Mouse (Mus musculus): ENCODE results near the gene Zc3h18.

Zc3h18 gene

DNA sequence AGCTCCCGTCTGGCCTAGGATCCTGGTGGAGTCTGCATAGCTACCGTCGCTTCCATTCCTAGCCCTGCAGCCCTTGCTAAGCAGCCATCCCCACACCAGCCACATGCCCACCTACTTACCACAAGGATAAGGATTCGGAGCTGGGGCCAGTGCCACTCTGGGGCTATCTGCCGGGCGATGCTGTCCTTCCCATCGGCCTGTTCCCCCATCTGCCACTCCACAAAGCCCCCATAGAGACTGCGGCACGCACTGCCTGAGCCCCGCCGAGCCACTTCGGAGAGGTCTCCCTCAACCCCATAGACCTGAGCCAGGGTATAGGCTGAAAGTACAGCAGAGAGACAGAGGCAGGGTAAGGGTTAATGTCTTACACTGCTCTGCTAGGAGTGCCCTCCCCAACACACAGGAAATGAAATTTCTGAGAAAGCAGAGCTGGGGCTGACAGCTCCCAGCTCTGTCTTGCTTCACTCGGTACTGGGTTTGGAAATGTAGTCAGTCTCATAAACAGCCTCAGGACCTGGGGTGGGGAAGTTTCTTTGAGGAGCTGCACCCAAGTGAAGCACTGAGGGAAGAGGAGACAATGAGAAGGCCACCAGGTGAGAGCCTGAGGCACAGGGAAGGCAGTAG is 61.4 kb downstream of the Zc3h18 start:
- DNase-seq: no peak

DNA sequence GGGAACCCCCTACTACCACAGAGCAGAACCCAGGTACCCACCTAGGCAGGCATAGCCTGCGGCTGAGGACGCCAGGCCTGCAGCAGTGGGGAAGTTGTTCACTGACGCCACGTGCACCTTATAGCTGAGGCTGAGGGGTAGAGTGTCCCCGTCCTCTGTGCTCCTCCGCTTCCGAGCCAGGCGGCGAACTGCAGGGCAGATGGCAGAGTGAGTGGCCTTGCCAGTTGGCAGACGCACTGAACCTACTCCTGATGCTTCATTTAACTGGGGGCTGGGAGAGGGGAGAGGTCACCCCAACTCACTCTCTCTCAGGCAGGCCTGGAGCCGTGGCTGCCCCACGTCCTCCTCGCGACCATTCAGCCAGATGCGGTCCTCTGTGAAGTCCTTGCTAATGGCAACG is 62.9 kb downstream of the Zc3h18 start:
- no peak for DNase-seq

DNA sequence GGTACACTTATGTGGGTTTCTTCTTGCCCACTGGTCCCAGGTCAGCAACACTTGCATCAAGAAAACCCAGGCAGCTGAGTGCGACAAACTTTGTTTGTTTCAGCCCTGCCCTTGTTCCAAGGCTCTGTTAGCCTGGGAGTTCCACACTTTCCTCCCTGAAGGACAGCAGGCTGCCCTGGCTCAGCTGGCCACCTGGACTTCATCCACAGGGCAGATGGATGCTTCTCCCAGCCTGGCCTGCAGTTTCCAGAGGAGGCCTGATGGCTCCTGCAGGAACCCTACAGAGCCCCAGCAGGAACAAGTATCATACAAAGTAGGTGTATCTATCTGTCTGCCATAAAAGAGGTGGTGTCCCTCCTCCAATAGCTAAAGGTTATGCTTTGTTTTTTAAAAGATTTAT is 64.9 kb downstream of the Zc3h18 start:
- no peak for DNase-seq

DNA sequence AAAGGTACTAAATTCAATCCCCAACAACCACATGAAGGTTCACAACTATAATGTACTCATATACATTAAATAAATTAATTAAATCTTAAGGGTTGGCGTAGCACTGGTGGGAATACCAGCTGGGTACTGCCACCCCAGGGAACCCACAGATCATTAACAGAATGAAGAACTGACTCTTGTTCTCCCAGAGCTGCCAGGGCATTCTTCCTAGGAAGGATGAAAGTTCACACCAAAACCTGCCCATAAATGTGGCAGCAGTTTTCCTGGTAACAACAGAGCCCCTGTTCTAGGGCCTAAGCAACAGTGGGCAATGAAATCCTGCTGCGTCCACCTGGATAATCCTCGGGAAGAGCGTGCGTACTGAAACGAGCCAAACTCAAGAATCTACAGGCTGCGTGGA is 65.9 kb downstream of the Zc3h18 start:
- no peak for DNase-seq

DNA sequence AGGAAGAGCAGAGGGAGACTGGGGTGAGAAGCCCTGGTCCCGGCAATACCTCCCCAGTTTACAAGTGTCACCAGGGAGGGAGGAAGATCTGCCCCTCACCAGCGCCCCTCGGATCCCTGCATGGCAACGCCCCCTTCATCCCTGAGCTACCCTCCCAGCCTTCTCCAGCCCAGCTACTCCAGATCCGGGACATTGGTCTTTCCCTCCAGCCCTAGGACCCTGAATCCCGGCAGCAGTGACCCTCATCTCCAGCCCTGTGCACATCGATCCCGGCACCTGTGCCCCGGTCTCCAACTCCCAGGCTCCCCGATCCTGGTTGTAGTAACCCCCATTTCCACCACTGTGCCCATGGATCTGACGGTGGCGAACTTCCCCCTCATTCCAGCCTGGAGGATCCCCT is 66.4 kb downstream of the Zc3h18 start:
- no peak for DNase-seq

DNA sequence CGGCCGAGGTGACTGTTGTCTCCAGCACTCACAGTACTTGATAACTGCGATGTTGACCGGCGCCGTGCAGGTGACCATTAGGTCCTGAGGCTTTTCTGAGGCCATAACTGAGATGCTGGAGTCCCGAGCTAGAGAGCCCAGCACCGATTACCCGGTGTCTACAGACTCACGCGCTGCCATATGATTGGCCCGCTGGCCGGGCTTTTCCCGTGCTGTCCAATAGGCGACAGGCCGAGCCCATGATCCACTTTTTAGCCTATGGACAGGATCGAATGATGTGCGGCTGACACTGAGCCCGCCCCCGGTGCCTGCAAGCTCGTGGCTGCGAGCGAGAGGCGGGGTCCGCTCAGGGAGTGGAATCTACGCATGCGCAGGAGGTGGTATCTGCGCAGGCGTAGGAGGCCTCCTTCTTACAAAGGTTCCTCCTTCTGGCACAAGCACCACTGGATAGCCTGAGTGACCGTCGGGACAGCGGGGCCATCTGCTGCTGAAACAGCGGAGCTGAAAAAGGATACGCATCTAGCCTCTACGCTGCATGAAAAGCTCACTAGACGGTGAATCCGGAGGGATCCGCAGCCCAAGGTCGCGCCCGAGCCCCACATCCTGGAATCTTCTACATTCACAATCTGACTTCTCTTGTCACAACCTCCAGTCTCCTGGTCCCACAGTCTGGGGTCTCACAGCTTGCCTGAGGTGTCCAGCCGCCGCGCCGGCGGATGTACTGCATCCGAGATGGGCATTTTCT is 67.0 kb downstream of the Zc3h18 start, which contains the start of gene Mvd:
Gene Mvd (minus strand): TSS at position 161 of the 745 bp plus-strand sequence.
- peak; percentile 99 for DNase-seq

DNA sequence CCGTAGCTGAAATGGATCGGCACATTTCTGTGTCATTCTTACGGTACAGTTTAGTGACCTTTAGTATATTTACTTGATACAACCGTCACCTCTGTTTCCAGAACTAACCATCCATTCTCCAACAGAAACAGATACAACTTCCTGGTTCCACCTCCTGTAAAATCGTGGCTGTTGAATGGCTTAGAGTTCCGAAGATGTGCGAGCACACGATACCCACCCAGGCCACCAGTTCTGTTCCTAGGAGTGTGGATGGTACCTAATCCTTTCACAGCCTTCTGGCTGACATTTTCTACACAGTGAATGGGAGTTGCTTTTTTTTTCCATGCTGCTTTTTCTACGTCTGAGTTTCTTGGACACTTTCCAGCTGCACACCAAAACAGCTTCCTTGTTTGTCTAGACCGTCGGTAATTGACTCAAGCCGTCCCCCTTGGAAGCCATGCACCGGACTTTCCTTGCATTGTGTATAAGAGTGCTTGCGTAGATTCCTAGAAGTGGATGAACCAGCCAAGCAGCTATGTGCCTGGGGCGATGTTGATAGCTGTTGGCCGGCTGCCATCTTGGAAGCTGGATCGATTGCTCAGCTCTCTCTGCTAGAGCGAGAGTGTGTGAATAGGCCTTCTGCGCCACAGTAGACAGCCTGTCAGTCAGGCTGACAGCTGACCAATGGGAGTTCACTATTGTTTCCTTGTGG is 67.8 kb downstream of the Zc3h18 start:
- DNase-seq: peak; percentile 90

DNA sequence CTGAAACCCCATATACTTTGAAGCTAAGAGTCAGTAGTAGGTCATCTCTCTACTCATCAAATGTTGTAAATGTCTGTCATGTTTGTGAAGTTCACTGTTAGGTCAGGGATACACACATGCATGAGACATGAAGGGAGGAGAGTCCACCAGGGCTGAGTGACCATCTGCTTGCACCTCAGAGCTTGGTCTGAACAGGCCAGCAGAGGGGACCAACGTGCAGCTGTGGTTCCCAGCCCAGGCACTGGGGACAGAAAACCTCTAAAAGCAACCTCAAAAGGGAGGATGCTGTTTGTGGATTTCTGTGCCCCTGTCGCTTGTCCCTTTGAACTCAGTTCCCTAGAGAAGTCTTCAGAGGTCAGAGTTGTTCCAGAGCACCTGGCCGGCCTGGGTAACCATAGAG is 68.8 kb downstream of the Zc3h18 start:
- no peak for DNase-seq

DNA sequence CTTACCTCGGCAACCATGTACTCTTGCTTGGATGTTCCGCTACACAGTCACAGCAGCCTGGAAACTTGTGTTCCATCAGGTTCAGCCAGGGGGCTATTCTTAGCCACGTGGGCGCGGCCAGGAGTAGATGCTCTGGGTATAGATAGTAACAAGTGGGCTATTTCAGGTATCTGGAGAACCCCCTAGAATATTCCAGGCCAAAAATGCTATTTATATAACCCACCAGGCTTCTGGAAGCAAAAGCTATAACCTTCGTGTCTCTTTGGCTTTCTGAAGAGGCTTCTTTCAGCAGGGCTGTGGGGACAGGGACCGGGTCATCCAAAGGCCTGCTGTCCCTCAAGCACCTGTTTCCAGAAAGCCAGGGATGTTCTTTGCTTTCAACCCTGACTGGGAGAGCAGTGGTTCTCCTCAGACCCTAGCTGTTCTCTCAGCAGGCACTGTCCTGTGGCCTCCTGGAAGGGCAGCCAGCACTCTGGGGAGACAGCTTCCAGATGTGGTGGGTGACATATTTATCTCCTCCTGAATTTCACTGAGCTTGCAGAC is 74.8 kb downstream of the Zc3h18 start:
- no peak for DNase-seq

DNA sequence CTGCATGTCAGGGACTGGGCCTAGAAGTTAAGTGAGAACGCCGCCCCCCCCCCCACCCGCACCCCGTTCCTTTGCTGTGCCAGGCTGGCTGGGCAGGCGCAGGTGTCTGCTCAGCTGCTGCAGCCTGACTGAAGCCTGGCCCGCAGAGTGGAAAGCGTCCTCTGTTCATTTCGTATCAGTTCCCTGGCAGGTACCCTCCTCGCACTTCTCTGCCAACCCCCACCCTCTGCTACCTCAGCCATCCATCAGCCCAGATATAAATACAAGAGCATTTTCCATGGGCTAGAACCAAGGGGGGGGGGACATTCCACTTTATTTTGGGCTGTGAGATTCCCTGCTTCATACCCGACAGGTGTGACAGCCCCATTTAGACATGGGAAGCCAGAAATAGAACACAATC is 75.7 kb downstream of the Zc3h18 start:
- no peak for DNase-seq

DNA sequence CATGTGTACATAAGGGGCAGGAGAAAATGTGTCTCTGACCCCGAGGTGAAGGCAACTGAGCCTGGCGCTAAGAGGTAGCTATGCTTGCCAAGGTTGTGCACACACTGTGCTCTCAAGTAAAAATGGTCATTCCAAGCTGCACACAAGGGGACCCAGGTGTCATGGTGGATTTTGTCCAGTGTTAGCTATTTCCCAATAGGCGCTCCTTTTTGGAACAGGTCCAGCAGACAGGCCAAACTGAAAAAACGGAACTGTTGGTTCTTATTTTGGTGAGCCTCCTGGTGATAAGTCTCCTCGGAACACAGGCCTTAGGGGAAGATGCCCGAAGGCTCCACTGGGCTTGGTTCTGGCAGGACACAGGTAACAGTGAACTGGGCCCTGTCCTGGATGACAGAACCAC is 78.0 kb downstream of the Zc3h18 start:
- DNase-seq: no peak

DNA sequence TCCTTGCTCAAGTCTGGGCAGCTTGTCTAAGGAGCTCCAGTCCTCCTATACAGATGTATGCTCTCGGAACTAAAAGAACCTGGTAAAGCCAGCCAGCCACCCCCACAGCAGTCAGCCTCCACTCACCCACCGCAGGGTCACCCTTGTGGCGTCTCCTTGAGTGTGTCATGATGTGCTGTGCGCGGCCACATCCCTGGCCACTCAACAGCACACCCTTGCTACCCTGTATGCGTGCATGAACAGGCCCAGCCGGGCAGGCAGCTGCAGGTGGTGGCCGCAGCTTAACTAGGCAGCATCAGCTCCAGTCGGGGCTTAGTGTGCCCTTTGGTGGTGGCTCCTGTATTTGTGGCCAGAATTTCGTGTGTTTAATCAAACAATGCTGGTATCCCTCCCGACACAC is 80.8 kb downstream of the Zc3h18 start:
- DNase-seq: no peak

DNA sequence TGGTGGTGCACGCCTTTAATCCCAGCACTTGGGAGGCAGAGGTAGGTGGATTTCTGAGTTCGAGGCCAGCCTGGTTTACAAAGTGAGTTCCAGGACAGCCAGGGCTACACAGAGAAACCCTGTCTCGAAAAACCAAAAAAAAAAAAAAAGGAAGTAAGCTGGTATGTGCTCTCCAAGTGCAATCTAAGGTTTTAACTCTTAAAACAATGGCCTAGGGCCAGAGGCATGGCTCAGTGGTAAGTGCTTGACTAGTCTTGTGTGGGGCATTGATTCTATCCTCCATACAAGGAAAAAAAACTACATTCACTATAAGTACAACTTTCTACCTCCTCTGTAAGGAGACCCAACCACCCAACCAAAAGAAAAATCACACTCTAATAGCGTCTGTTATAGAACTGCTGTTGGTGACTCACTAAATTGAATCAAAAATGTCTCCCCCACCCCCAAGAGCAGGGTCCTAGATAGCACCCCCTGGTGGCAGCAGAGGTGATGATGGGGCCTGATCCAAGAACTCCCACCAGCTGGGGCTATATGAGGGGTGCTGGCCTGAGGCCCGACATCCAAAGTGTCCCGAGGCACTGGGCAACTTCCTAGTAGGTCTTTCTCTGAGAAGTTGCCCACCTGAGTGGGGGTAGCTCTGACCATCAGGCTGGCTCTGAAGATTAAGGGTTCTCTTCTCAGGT is 83.0 kb downstream of the Zc3h18 start:
- peak; percentile 53 for DNase-seq

DNA sequence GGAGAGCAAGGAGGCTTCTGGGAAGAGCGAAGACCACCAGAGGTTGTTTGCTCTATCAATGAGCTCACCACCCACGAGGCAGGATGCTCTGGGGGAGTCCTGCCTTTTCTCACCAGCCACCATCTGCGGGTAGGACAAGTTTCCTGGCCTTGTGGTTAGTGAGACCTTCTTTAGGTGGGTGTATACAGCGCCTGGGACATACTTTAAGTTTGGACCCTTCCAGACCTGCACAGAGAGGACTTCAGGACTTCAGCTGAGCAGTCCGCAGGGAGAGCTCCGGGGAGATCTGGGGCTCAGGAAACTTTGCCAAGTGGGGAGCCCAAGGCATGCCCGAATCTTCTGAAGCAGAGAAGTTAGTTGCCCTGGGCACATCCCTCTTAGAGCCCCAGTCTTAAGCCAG is 83.6 kb downstream of the Zc3h18 start:
- DNase-seq: no peak

DNA sequence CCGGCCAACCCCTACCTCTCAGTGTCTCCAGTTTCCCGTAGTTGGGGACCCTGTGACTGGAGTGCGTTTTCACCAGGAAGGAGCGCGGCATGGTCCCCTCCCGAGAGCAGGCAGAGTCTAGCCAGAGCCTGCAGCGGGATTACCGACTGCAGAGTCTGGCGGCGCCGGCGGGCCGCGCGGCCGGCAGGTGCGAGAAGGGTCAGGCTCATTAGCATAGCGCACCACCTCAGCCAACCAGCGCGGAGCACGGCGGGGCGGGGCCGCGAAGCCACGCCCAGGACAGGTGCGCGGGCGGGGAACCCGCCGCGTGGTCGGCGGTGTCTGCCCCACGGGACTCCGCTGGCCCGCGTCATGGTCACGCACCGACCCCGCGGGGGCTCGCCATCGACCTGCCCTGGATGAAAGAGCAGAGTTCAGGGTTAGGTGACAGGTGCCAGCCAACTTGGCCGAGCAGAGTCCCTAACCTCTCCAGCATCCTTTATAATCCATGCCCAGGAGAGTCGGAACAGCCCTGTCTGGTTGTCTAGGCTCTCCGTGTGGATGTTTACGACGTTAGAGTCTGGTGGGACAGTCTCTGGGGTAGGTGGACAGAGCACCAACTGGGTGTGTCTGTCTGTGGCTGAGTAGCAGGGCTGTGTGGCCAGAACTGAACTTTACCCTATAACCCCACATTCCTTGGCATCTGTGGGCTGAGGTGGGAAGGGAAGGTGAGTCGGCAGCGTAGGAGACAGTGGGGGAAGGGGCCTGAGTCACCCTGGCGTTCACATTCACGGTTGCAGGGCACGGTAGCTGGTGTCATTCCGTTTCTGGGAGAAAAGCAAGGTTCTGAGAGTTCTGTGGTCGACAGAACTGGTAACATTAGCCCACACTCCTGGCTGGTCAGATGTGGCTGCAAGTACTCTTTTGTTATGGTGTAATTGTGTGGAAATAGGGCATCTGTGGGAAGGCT is 84.4 kb downstream of the Zc3h18 start, which contains the start of gene Snai3:
Gene Snai3 (minus strand): TSS at position 210 of the 949 bp plus-strand sequence.
- peak; percentile 80 for DNase-seq

DNA sequence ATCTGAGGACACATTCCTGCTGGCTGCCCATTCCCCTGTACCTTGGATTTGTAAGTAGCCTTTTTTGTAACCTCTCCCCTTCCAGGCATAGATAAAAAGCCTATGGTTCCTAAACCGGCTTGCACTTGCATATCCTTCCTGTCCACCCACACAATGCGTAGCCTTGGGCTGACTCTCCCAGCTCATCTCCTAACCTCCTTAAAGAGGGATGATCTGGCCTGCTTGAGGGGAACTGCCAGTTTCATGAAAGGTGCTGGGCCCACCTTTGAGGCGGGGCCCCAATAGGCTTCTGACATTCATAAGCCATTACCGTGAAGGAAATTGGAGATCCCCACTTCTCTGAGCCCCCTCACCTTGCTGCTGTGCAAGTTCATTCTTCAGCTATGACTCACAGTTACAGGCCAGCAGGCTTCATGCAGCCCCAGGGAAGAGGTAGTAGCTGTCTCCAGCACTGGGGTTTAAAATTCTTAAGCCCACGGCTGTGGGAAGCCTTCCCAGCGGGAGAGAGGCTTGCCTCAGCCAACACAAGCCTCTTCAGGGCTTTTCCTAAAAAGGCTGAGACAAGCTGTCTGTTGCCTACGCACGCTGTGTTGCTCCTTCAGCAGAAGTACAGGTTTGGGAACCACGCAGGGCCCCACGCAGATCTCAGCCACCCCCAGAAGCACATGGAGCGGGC is 85.2 kb downstream of the Zc3h18 start:
- no peak for DNase-seq

DNA sequence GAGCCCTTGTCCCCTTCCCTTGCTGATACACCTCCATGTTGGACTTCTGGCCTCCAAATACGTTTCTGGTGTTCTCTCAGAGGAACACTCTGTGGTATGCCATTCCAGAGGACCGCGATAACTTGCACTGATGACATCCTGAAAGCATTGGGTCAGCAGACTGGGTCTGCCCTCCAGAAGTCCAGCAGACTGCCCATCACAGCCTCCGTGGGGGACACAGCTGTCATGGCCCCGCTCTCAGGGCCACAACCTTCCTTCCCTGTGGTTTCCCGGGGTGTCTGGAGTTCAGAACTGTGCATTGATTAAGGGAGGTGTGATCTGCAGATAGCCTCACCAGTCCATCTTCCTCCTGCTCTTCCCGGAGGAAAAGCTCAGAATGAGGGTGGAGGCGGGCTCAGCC is 86.1 kb downstream of the Zc3h18 start:
- no peak for DNase-seq

DNA sequence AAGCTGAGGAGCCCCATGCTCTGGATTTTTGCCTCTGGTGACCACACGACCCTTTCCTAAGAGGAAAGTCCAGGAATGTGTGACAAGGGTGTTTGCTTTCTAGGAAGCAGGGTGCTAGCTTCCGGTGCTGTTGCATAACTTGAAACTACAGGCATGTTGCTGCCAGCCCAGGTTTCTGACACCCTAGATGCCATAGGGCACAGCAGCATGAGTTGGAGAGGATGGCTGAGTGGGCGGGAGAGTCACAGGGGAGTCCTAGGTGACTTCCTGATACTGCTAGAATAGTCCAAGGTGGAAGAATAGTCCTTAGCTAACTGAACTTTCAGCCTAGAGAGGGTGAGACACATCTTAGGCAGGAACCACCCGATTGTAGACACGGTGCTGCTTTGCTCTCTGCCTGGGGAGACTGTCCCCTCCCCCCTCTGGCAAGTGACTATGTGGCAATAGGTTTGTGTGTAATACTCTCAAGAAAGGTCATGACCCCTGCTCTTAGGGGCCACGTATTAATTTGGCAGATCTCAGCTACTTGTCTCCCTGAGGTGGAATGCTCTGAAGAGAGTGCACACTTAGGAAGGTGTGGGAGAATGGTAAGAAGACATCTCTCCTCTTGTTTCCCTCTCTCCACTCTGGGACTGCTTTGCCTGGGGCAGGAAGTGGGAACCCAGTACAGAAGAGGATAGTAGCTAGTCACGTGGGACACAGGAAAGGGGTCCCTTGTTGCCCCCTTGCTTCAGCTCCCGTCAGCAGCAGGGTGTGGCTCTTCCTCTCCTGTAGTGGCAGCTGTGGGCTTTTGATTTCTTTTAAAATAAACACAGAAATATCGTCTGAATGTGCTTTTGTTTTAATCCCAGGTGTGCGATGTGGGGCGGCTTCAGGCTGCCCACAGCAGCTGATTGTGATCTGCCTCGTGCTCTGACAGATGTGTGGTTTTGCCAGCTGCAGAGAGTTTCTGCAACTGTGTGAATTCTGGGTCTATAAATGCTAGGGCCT is 87.5 kb downstream of the Zc3h18 start:
- DNase-seq: no peak

DNA sequence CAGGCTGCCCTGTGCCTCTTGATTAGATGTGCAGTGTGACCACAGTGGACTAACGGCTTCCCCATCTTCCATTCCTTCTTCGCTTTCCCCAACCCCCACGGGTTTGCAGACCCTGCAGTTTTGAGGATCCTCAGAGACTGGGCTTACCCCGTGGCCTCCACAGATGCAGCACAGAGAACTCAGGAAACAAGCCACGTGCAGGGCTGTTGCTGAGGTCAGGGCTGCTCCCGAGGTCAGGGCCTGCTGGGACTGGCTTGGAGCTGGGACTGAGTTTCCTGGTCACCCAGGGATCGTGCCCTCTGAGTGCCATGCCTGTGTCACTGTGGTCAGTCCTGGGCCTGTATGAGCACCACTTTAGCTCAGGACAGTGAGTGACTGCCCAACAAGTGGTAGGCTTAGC is 88.6 kb downstream of the Zc3h18 start:
- DNase-seq: no peak
